Mouse (Mus musculus) subcutaneous adipose tissue, adult 2 months (tissue): ENCODE results near the gene Fscn3. TPM values are rescaled to one million over a fixed set of nuclear protein-coding genes. Genes with fewer than 3 reads are reported as not detected.

Experiments
- polyA plus RNA-seq: library from polyadenylated mRNA; depleted of rRNA; stranded (reverse); fragments of >200 nt; gene quantifications from 2 replicates; pipeline ENCODE4 v1.2.3, GENCODE M21; 2012; ENCODE audit warnings: low replicate concordance; rRNA removed

Gene Fscn3
- 0.12 TPM in 1 of 2 replicates, not detected in the other for polyA plus RNA-seq

DNA sequence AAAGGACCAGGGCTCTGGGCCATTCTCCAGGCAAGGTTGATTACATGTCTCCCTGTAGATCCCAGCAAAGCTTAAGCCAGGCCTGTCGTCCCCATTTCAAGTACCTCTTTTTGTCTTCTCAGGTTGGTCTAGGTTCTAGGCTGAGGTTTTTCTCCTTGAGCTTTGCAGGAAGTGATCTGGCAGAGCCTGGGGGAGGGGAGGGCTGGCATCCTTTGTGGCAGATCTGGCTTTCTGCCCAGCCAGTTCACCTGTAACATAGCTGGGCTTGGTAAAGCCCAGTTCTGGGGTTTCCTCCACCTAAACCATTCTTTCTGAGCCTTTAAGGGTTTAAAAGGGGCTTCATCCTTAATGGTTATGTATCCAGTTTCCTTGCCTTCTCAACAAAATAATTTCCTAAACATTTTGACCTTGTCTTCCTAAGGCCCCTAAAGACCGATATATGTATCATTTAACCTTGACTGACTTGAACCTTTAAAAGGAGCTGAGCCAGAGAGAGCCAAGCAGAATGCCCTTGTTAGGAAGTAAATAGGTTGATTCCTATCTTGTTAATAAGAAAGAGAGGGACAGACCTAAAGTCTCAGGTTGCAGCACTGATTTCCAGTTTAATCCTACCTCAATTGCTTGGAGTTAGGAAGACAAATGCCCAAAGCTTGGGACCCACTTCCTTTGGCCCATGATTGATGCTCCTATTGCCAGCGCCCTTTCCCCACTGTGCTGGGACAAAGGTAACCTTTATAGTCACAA is at the start of gene Fscn3:
TSS of gene Fscn3 (plus strand) at position 694 of the 744 bp plus-strand sequence.

DNA sequence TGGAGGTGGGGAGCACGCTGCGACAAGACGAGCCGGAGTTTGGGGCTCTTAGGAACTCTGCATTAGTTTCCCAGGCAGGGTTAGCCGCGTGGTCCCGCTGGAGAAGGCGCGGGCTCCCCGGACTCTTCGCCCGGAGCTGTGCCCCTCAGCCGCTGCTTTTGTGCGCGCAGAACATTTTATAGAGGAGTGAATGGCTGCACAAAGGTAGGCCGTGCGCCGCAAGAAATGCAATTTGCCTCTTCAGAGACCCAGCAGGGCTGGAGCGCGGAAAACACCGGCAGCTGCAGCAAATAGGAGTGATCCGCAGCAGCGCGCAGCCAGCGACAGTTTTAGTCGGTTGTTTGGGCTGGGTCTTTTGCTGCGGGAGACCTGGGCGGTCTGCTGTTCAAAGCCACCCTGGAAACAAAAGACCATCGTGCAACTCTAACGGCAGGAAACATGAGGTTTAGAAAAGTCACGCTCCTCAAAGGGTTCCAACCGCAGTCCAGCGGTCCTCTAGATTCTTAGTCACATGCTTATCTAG is 29.8 kb upstream of the Fscn3 start, which contains the start of gene Zfp800:
TSS of gene Zfp800 (minus strand) at position 325 of the 523 bp plus-strand sequence.

DNA sequence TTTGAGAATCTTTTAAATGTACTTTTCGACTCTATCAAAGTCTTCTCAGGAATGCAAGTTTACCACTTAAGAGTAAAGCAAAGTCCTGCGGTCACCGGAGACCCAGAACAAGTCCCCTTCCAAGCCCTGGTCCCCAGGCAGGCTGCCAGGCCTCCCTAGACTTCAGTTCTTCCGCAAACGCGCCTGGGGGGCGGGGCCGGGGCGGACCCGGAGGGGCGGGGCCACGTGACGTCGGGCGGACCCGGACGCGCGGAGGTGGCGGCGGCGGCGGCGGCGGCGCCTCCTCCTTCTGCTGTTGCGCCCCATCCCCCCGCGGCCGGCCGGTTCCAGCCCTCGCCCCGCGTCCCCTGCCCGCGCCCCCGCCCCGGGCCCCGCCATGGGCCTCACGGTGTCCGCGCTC is 4.3 kb upstream of the Fscn3 start, which contains the start of gene Arf5:
TSS of gene Arf5 (plus strand) at position 248 of the 400 bp plus-strand sequence.

DNA sequence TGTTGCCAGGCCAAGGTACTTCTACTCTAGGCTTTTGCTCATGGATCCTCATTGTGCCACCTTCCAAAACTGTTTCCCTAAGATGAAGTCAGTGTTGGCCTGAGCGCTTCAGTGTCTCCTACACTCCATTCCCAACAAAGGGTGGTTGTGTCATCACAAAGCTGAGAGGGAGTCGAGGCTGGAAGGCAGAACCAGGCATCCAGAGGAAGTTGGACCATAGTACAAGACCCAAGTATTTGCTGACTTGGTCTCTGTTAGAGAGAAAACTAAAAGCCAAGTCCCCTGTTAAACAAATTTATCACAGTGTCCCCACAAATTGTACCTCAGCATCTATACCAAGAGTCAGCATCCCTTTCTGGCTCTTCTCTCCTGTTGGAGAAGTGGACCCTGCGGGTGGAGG is 701 bp downstream of the Fscn3 start, which contains the start of gene Gcc1:
TSS of gene Gcc1 (minus strand) at position 101 of the 400 bp plus-strand sequence.

DNA sequence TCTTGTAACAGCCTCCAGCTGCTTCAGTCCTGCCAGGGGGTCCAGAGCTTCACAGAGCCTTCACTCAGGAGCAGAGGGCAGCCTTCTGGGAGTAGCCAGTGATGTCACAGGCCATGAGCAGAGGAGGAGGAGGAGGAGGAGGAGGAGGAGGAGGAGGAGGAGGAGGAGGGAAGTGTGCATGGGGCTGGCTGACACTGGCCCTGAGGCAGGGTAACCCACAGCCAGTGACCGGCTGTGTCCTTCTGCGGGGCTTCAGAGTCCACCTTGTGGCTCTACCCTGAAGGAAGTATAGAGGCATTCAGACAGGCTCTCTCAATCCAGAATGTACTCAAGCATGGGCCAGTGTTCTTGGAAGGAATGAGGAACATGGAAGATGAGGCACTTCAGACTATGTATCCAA is 21.7 kb downstream of the Fscn3 start, which contains the start of gene Pax4:
TSS of gene Pax4 (minus strand) at position 101 of the 400 bp plus-strand sequence.

DNA sequence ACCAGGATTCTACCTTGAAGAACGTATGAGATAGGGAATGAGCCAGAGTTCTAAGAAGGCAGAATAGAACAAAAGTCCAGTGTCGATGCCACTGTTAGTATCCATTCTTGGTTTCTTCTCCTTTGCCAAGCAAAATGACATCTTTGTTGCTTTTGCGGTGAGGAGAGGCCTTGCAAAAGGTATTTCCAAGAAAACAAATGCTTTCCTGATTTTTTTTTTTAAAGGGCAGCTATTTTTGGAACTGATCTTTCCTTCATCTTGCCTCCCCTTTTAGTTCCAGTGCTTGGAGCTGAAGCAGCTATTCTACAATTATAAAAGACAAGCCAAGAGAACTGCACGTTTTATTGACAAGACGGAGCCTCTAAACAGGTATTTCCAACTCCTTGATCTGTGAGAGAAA is 47.2 kb downstream of the Fscn3 start, which contains the start of gene Snd1:
TSS of gene Snd1 (plus strand) at position 301 of the 400 bp plus-strand sequence.

Other genes with a start within 250 kb of the Fscn3 start
- 2.2 and 4.5 TPM in 2 replicates for gene Zfp800, start 29.8 kb upstream of the Fscn3 start, polyA plus RNA-seq
- gene Arf5, start 4.2 kb upstream of the Fscn3 start, polyA plus RNA-seq, result 368 and 377 TPM in 2 replicates
- 3.8 and 8.4 TPM in 2 replicates for gene Gcc1, start 601 bp downstream of the Fscn3 start, polyA plus RNA-seq
- not detected in 2 replicates for gene Pax4, start 21.6 kb downstream of the Fscn3 start, polyA plus RNA-seq
- 78.9 and 116 TPM in 2 replicates for gene Snd1, start 47.4 kb downstream of the Fscn3 start, polyA plus RNA-seq